Mouse (Mus musculus) cerebellum, adult 8-10 months (tissue): Measurements from ENCODE around the gene Usb1.

Experiments used
- DNase-seq: peaks from one replicate; pipeline ENCODE4 v3.0.0; 2022

The Usb1 gene

GRCm38 (mm10) chr8:95331720-95332436 lies at the start of gene Usb1, which contains the start of gene Zfp319:
Usb1 (plus strand) TSS chr8:95332284.
Zfp319 (minus strand) TSS chr8:95331950.
- peak; percentile 92 for DNase-seq

GRCm38 (mm10) chr8:95289066-95289650 lies 42.9 kb upstream of the Usb1 start:
- DNase-seq, result no peak

GRCm38 (mm10) chr8:95293172-95293571 lies 38.9 kb upstream of the Usb1 start:
- peak; percentile 8 for DNase-seq

GRCm38 (mm10) chr8:95293891-95294290 lies 38.2 kb upstream of the Usb1 start:
- DNase-seq, result no peak

- DNase-seq, result no peak
These were observed 29.7 kb upstream of the Usb1 start for GRCm38 (mm10) chr8:95302410-95302809.

- no peak for DNase-seq
These were observed 26.6 kb upstream of the Usb1 start for GRCm38 (mm10) chr8:95305526-95305925.

GRCm38 (mm10) chr8:95306431-95306830 lies 25.7 kb upstream of the Usb1 start, which contains the start of gene Cngb1:
Cngb1 (minus strand) TSS chr8:95306585.
- no peak for DNase-seq

- no peak for DNase-seq
These were observed 21.6 kb upstream of the Usb1 start, which contains the start of gene Tepp for GRCm38 (mm10) chr8:95310342-95310970. Tepp (plus strand) TSS chr8:95310566.

- DNase-seq, result no peak
These were observed 19.2 kb upstream of the Usb1 start for GRCm38 (mm10) chr8:95312836-95313235.

GRCm38 (mm10) chr8:95313857-95314256 lies 18.2 kb upstream of the Usb1 start:
- no peak for DNase-seq

- DNase-seq, result no peak
These were observed 17.4 kb upstream of the Usb1 start for GRCm38 (mm10) chr8:95314707-95315106.

- no peak for DNase-seq
These were observed 16.7 kb upstream of the Usb1 start for GRCm38 (mm10) chr8:95315350-95315749.

GRCm38 (mm10) chr8:95320224-95321139 lies 11.6 kb upstream of the Usb1 start:
- DNase-seq, result peak; percentile 39

- no peak for DNase-seq
These were observed 8.9 kb upstream of the Usb1 start for GRCm38 (mm10) chr8:95323201-95323600.

- DNase-seq, result no peak
These were observed 7.4 kb upstream of the Usb1 start for GRCm38 (mm10) chr8:95324646-95325045.

- DNase-seq, result no peak
These were observed 5.3 kb upstream of the Usb1 start for GRCm38 (mm10) chr8:95326822-95327221.

GRCm38 (mm10) chr8:95327866-95328465 lies 4.1 kb upstream of the Usb1 start:
- no peak for DNase-seq

- no peak for DNase-seq
These were observed 1.7 kb upstream of the Usb1 start for GRCm38 (mm10) chr8:95330367-95330766.

GRCm38 (mm10) chr8:95331156-95331719 lies 846 bp upstream of the Usb1 start:
- DNase-seq, result no peak

GRCm38 (mm10) chr8:95332437-95333199 lies 534 bp downstream of the Usb1 start:
- DNase-seq, result no peak

- no peak for DNase-seq
These were observed 3.6 kb downstream of the Usb1 start for GRCm38 (mm10) chr8:95335706-95336105.
